In genomic region chr11:102400513-102401084, GRCm38 (mm10) we compare ENCODE assay signal across 20 mouse cellular contexts. TPM values are rescaled to one million over a fixed set of nuclear protein-coding genes. Genes with fewer than 3 reads are reported as not detected.
A peak's percentile ranks its signal among the peaks of the same experiment; 100 is the strongest.
DNase-seq lines count a peak whose midpoint lies in the region; ATAC-seq and TF ChIP-seq lines count a peak whose summit lies in the region.
"Had no signal": no experiment of that assay in that cellular context is flagged by ENCODE, and none has a peak within 500 bp of the region (broad histone marks: within the 10 kb centered on the region; RNA-seq: fewer than 3 reads in every experiment).

No protein-coding gene starts in this region.

- H3K9ac ChIP-seq in liver, embryonic 12.5 days: 0 out of 2 replicates have a peak overlapping the region, but pooled peaks have one; percentile 0
- H3K9ac ChIP-seq: forebrain, postnatal 0 days; lung, embryonic 15.5 days; stomach, embryonic 15.5 days had no signal

- H3K4me2 ChIP-seq in liver, embryonic 12.5 days: no peak overlapping the region

- H3K9me3 ChIP-seq in liver, embryonic 12.5 days (replicated peaks): no peaks in the 10 kb centered on the region
- H3K9me3 ChIP-seq in forebrain, embryonic 10.5 days: no peaks in the 10 kb centered on the region
- H3K9me3 ChIP-seq: kidney, embryonic 15.5 days; limb, embryonic 13.5 days; lung, embryonic 15.5 days; stomach, embryonic 15.5 days had no signal

- no peak for TF ChIP-seq CTCF in cortical plate, adult 2 months (IDR thresholded peaks at IDR 0.05; ENCODE audit: extremely low read depth, insufficient read depth, low read length)
- no peak for TF ChIP-seq CTCF in olfactory bulb, adult 2 months (IDR thresholded peaks at IDR 0.05; ENCODE audit: insufficient read depth, low read depth, low read length)

- peak; percentile 63 for DNase-seq in cerebellum, adult 9-11 months
- no peak for DNase-seq in cerebellum, postnatal 36 days
- DNase-seq in liver: no peak
- DNase-seq in forebrain, embryonic 10.5 days (ENCODE audit: extremely low spot score, low spot score): no peak
- DNase-seq: B cell, adult 2 months; spleen, adult 18-20 months; thymus, postnatal 36 days had no signal

- no peak overlapping the region for H3K27ac ChIP-seq in liver, embryonic 12.5 days
- no peak overlapping the region for H3K27ac ChIP-seq in cortical plate, adult 2 months (ENCODE audit: insufficient read depth, low read length)
- peak overlapping the region; percentile 7; the same call in 1 of the 2 replicates for H3K27ac ChIP-seq in olfactory bulb, adult 2 months (ENCODE audit: insufficient read depth, low read depth, low read length)
- no peak overlapping the region for H3K27ac ChIP-seq in forebrain, embryonic 10.5 days
- H3K27ac ChIP-seq: kidney, embryonic 15.5 days; left cerebral cortex, adult 2 months; limb, embryonic 13.5 days; lung, embryonic 15.5 days; stomach, embryonic 15.5 days had no signal

- H3K36me3 ChIP-seq in liver, embryonic 12.5 days: peaks cover 39% of the 10 kb centered on the region
- H3K36me3 ChIP-seq in forebrain, embryonic 10.5 days (replicated peaks): peaks cover 48% of the 10 kb centered on the region

- no peak for ATAC-seq in liver, embryonic 12.5 days
- ATAC-seq in megakaryocyte progenitor cell, adult 5-6 weeks (replicated peaks; ENCODE audit: poor library complexity): no peak
- ATAC-seq: forebrain, postnatal 0 days had no signal

- H3K4me1 ChIP-seq in liver, embryonic 12.5 days: peaks cover 62% of the 10 kb centered on the region
- peaks cover 8% of the 10 kb centered on the region for H3K4me1 ChIP-seq in cortical plate, adult 2 months (ENCODE audit: control insufficient read depth, insufficient read depth, low read length)
- H3K4me1 ChIP-seq in olfactory bulb, adult 2 months (ENCODE audit: control insufficient read depth, insufficient read depth, low read length): peaks cover 53% of the 10 kb centered on the region
- H3K4me1 ChIP-seq in forebrain, embryonic 10.5 days: peaks cover 53% of the 10 kb centered on the region

- 21% methylated on average over 12 of the region's 12 CpGs for WGBS in liver, embryonic 12.5 days (ENCODE audit: insufficient replicate concordance)
- 41% methylated on average over 12 of the region's 12 CpGs for WGBS in olfactory bulb, adult 2 months
- WGBS in forebrain, embryonic 10.5 days: 25% methylated on average over 12 of the region's 12 CpGs

- H3K27me3 ChIP-seq in liver, embryonic 12.5 days (replicated peaks): peaks cover 83% of the 10 kb centered on the region
- peaks cover 70% of the 10 kb centered on the region for H3K27me3 ChIP-seq in forebrain, embryonic 10.5 days (ENCODE audit: poor library complexity, severe bottlenecking)

- no peak overlapping the region for H3K4me3 ChIP-seq in liver, embryonic 12.5 days
- no peak overlapping the region for H3K4me3 ChIP-seq in cortical plate, adult 2 months (ENCODE audit: insufficient read depth, low read length)
- no peak overlapping the region for H3K4me3 ChIP-seq in olfactory bulb, adult 2 months (ENCODE audit: insufficient read depth, low read depth, low read length)
- H3K4me3 ChIP-seq in forebrain, embryonic 10.5 days: no peak overlapping the region; the same call in 1 of the 2 replicates
- H3K4me3 ChIP-seq: left cerebral cortex, adult 2 months had no signal

- 0 out of 2 replicates have a peak, but pooled peaks have one; percentile 12 for TF ChIP-seq POLR2A in cortical plate, adult 2 months (IDR thresholded peaks at IDR 0.05; ENCODE audit: extremely low read depth, insufficient read depth, low read length)
- TF ChIP-seq POLR2A in olfactory bulb, adult 2 months (IDR thresholded peaks at IDR 0.05; ENCODE audit: insufficient read depth, low read depth, low read length): no peak

RNA-seq across cellular contexts. Expression of gene Slc25a39, which starts 7.1 kb away (rescaled TPM):
- polyA plus RNA-seq in liver, embryonic 12.5 days (2016; fragmentation: Nextera tagmentation; extraction: Ambion mirVana): 365 and 367 TPM in 2 replicates
- 85.9 and 88.4 TPM in 2 replicates for polyA plus RNA-seq in cortical plate, adult 2 months (2012; rRNA removed)
- polyA plus RNA-seq in olfactory bulb, adult 2 months (2012; ENCODE audit: insufficient read depth, insufficient read length, low replicate concordance, missing spikeins): not detected in 2 replicates
- 255 and 262 TPM in 2 replicates for polyA plus RNA-seq in forebrain, embryonic 10.5 days (2016; fragmentation: Nextera tagmentation; extraction: Ambion mirVana)
- 95.5 and 124 TPM in 2 replicates for total RNA-seq in megakaryocyte progenitor cell, adult 5-6 weeks (2015)
- 48.7 and 52.7 TPM in 2 replicates for total RNA-seq in megakaryocyte progenitor cell, adult 5-6 weeks (2017)

RNA-seq across cellular contexts. Expression of gene Rundc3a, which starts 7.4 kb away (rescaled TPM):
- polyA plus RNA-seq in liver, embryonic 12.5 days (2016; fragmentation: Nextera tagmentation; extraction: Ambion mirVana): 1.9 and 2.1 TPM in 2 replicates
- 511 and 558 TPM in 2 replicates for polyA plus RNA-seq in cortical plate, adult 2 months (2012; rRNA removed)
- not detected in 2 replicates for polyA plus RNA-seq in olfactory bulb, adult 2 months (2012; ENCODE audit: insufficient read depth, insufficient read length, low replicate concordance, missing spikeins)
- 10.5 and 13.5 TPM in 2 replicates for polyA plus RNA-seq in forebrain, embryonic 10.5 days (2016; fragmentation: Nextera tagmentation; extraction: Ambion mirVana)
- total RNA-seq in megakaryocyte progenitor cell, adult 5-6 weeks (2015): not detected in 2 replicates
- total RNA-seq in megakaryocyte progenitor cell, adult 5-6 weeks (2017): not detected in 2 replicates
- total RNA-seq: megakaryocyte, adult 5-6 weeks; monocyte, adult 5-6 weeks had no signal

RNA-seq across cellular contexts. Expression of gene Grn, which starts 29.5 kb away (rescaled TPM):
- polyA plus RNA-seq in liver, embryonic 12.5 days (2016; fragmentation: Nextera tagmentation; extraction: Ambion mirVana): 55.8 and 58.1 TPM in 2 replicates
- polyA plus RNA-seq in cortical plate, adult 2 months (2012; rRNA removed): 64.6 and 67.2 TPM in 2 replicates
- polyA plus RNA-seq in olfactory bulb, adult 2 months (2012; ENCODE audit: insufficient read depth, insufficient read length, low replicate concordance, missing spikeins): not detected in 2 replicates
- 66.2 and 70.1 TPM in 2 replicates for polyA plus RNA-seq in forebrain, embryonic 10.5 days (2016; fragmentation: Nextera tagmentation; extraction: Ambion mirVana)
- total RNA-seq in megakaryocyte progenitor cell, adult 5-6 weeks (2015): 119 and 136 TPM in 2 replicates
- total RNA-seq in megakaryocyte progenitor cell, adult 5-6 weeks (2017): 44.0 and 45.4 TPM in 2 replicates

RNA-seq across cellular contexts. Expression of gene Slc4a1, which starts 34.6 kb away (rescaled TPM):
- polyA plus RNA-seq in liver, embryonic 12.5 days (2016; fragmentation: Nextera tagmentation; extraction: Ambion mirVana): 913 and 972 TPM in 2 replicates
- 0.02 and 0.04 TPM in 2 replicates for polyA plus RNA-seq in cortical plate, adult 2 months (2012; rRNA removed)
- polyA plus RNA-seq in olfactory bulb, adult 2 months (2012; ENCODE audit: insufficient read depth, insufficient read length, low replicate concordance, missing spikeins): not detected in 2 replicates
- 37.4 and 52.1 TPM in 2 replicates for polyA plus RNA-seq in forebrain, embryonic 10.5 days (2016; fragmentation: Nextera tagmentation; extraction: Ambion mirVana)
- 1.1 and 2.0 TPM in 2 replicates for total RNA-seq in megakaryocyte progenitor cell, adult 5-6 weeks (2015)
- total RNA-seq in megakaryocyte progenitor cell, adult 5-6 weeks (2017): 0.61 and 0.62 TPM in 2 replicates

RNA-seq across cellular contexts. Expression of gene Fam171a2, which starts 46.9 kb away (rescaled TPM):
- polyA plus RNA-seq in liver, embryonic 12.5 days (2016; fragmentation: Nextera tagmentation; extraction: Ambion mirVana): 1.3 and 1.9 TPM in 2 replicates
- polyA plus RNA-seq in cortical plate, adult 2 months (2012; rRNA removed): 77.9 and 78.3 TPM in 2 replicates
- not detected in 2 replicates for polyA plus RNA-seq in olfactory bulb, adult 2 months (2012; ENCODE audit: insufficient read depth, insufficient read length, low replicate concordance, missing spikeins)
- 2.2 and 2.8 TPM in 2 replicates for polyA plus RNA-seq in forebrain, embryonic 10.5 days (2016; fragmentation: Nextera tagmentation; extraction: Ambion mirVana)
- 0.05 and 0.07 TPM in 2 replicates for total RNA-seq in megakaryocyte progenitor cell, adult 5-6 weeks (2015)
- total RNA-seq in megakaryocyte progenitor cell, adult 5-6 weeks (2017): 0.04 and 0.24 TPM in 2 replicates
- total RNA-seq: monocyte, adult 5-6 weeks; neutrophil, adult 5-6 weeks had no signal

Comparison
In these comparisons a context has a peak if more than half of its experiments do, and no peak if none do; other contexts are left out.
1. RNA of gene Slc25a39, which starts 7.1 kb away (polyA plus RNA-seq): 365 to 367 TPM in liver, embryonic 12.5 days, 255 to 262 TPM in forebrain, embryonic 10.5 days and 85.9 to 88.4 TPM in cortical plate, adult 2 months; not detected in olfactory bulb, adult 2 months; every median in the first group is over 10 times any median in the second.